Mouse (Mus musculus) embryonic facial prominence, embryonic 12.5 days (tissue): ENCODE measurements around the gene Lats2. TPM values are rescaled to one million over a fixed set of nuclear protein-coding genes. Genes with fewer than 3 reads are reported as not detected.

Experiments used
- ATAC-seq: fragments of 200-750 bp; cut with Nextera tagmentation; 2 replicates; pipeline ENCODE4 v1.8.0; 2017; ENCODE audit not compliant: insufficient number of reproducible peaks, insufficient read depth, low FRiP score, low TSS enrichment
- H3K27ac ChIP-seq: fragments of 300-500 bp; sonication (generic); 2 replicates; pipeline ENCODE4 v1.5.1; 2016; ENCODE audit warnings: mild to moderate bottlenecking
- H3K27me3 ChIP-seq: fragments of 300-500 bp; sonication (generic); 2 replicates; pipeline ENCODE4 v1.6.1; 2016; ENCODE audit warnings: mild to moderate bottlenecking, moderate library complexity
- H3K36me3 ChIP-seq: fragments of 300-500 bp; sonication (generic); 2 replicates; pipeline ENCODE4 v1.6.1; 2016; ENCODE audit warnings: mild to moderate bottlenecking
- H3K4me1 ChIP-seq: fragments of 300-500 bp; sonication (generic); 2 replicates; pipeline ENCODE4 v1.6.1; 2016
- H3K4me2 ChIP-seq: fragments of 300-500 bp; sonication (generic); replicated peaks from 2 replicates; pipeline ENCODE4 v1.6.1; 2016; ENCODE audit warnings: mild to moderate bottlenecking, moderate library complexity
- H3K4me3 ChIP-seq: fragments of 300-500 bp; sonication (generic); 2 replicates; pipeline ENCODE4 v1.5.1; 2016; ENCODE audit warnings: mild to moderate bottlenecking
- H3K9ac ChIP-seq: fragments of 300-500 bp; sonication (generic); 2 replicates; pipeline ENCODE4 v1.6.1; 2016; ENCODE audit warnings: mild to moderate bottlenecking, moderate library complexity
- H3K9me3 ChIP-seq: fragments of 300-500 bp; sonication (generic); 2 replicates; pipeline ENCODE4 v1.6.1; 2016; ENCODE audit warnings: mild to moderate bottlenecking, moderate library complexity
- WGBS: fragments of 180-500 bp; shearing (Covaris S2); methylation state at CpG from one replicate; pipeline ENCODE4 v1.1.7; 2016; 5-methylcytosine and 5-hydroxymethylcytosine counted together
- polyA plus RNA-seq: library from polyadenylated mRNA; unstranded; fragments of >200 nt; fragmentation: Nextera tagmentation; extraction: Ambion mirVana; gene quantifications from 2 replicates; pipeline ENCODE4 v1.2.1, GENCODE M21; 2016

Gene Lats2
- polyA plus RNA-seq, 1 experiment from 2014 or later = 26.3 TPM

- 0 out of 2 replicates have a peak, but pooled peaks have one; percentile 22 for ATAC-seq
- H3K9ac ChIP-seq = no peak overlapping the region
- WGBS = 37% methylated on average over 6 of the region's 6 CpGs
- 0 out of 2 replicates have a peak overlapping the region, but pooled peaks have one; percentile 50 for H3K27ac ChIP-seq
- no peak overlapping the region for H3K4me3 ChIP-seq
- H3K9me3 ChIP-seq = no peaks in the 10 kb centered on the region
- peaks cover 24% of the 10 kb centered on the region for H3K4me1 ChIP-seq
- H3K36me3 ChIP-seq = 0 out of 2 replicates have a peak, but pooled peaks cover 12% of the 10 kb centered on the region
- no peak overlapping the region for H3K4me2 ChIP-seq
- H3K27me3 ChIP-seq = no peaks in the 10 kb centered on the region
Measured at GRCm38 (mm10) chr14:57732668-57733293, 25.4 kb downstream of the Lats2 start.

DNA sequence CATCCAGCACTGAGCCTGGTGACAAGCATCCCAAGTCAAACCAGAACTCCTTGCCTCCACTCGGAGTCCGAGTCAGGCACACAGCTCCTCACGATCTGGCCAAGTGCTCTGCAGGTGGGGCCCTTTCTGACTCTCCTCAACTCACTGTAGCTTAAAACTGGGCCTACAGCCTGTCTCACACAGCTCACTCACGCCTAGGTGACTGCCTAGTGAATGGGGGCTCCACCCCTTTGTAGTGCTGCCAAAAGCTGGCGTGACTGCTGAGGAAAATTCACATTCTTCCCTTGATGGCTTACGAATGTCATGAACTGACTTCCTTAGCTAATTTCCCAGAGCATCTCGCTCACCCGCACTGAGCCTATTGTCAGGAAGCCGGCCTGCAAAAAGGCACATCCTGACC is 27.7 kb downstream of the Lats2 start:
- no peak overlapping the region for H3K27ac ChIP-seq
- no peaks in the 10 kb centered on the region for H3K27me3 ChIP-seq
- H3K9ac ChIP-seq = no peak overlapping the region
- H3K9me3 ChIP-seq = no peaks in the 10 kb centered on the region
- ATAC-seq = no peak
- 56% methylated on average over 9 of the region's 9 CpGs for WGBS
- H3K4me2 ChIP-seq = no peak overlapping the region
- no peak overlapping the region for H3K4me3 ChIP-seq
- peaks cover 26% of the 10 kb centered on the region for H3K36me3 ChIP-seq
- H3K4me1 ChIP-seq = peaks cover 20% of the 10 kb centered on the region

GRCm38 (mm10) chr14:57729975-57730499 is 28.2 kb downstream of the Lats2 start:
- H3K36me3 ChIP-seq = peaks cover 31% of the 10 kb centered on the region
- no peak for ATAC-seq
- H3K9me3 ChIP-seq = no peaks in the 10 kb centered on the region
- no peak overlapping the region for H3K9ac ChIP-seq
- no peak overlapping the region for H3K27ac ChIP-seq
- no peak overlapping the region for H3K4me2 ChIP-seq
- peaks cover 20% of the 10 kb centered on the region for H3K4me1 ChIP-seq
- H3K27me3 ChIP-seq = no peaks in the 10 kb centered on the region
- WGBS = 69% methylated on average over 5 of the region's 5 CpGs
- H3K4me3 ChIP-seq = no peak overlapping the region

DNA sequence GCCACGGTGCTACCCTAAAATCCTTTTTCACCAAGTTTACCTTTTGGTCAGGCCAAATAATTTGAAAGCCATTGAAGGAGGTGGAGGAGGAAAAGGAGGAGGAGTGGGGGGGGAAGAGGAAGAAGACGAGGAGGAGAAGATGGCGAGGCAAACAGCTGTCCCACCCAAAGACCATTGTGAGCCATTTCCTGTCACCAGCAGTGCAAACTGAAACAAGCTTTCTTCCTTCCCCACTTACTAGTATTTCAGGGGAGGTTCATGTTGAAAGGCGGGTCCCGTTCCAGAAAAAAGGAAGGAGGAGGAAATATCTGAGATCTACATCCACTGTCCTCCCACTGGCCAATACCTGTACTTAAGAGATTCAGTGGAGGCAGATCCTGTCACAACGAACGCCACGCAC is 28.8 kb downstream of the Lats2 start:
- Histone ChIP-seq H3K9me3 (no peaks in the 10 kb centered on the region), H3K27ac (no peak overlapping the region), H3K9ac (no peak overlapping the region), H3K4me3 (no peak overlapping the region), H3K27me3 (no peaks in the 10 kb centered on the region), H3K4me2 (no peak overlapping the region), H3K4me1 (peaks cover 20% of the 10 kb centered on the region), H3K36me3 (peaks cover 36% of the 10 kb centered on the region)
- no peak for ATAC-seq
- WGBS = 80% methylated on average over 8 of the region's 8 CpGs

DNA sequence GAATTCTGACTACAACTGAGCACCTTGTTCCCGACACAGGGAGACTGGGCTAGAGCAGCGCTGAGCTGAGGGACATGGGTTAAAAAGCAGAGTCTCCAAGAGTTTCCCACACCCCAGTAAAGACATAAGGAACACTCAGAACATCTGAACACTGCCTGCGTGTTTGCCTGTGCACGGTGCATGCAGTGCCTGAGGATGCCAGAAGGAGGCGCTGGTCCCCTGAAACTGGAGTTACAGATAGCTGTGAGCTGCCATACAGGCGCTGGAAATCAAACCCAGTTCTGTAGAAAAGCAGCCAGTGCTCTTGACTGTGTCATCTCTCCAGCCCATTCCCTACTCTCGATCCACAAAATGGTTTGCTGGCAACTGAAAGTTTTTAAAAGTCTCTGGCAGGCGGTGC is 32.0 kb downstream of the Lats2 start:
- no peak for ATAC-seq
- H3K27me3 ChIP-seq = no peaks in the 10 kb centered on the region
- H3K4me3 ChIP-seq = no peak overlapping the region
- peaks cover 46% of the 10 kb centered on the region for H3K36me3 ChIP-seq
- no peak overlapping the region for H3K9ac ChIP-seq
- 78% methylated on average over 8 of the region's 8 CpGs for WGBS
- H3K27ac ChIP-seq = no peak overlapping the region
- H3K4me2 ChIP-seq = no peak overlapping the region
- peaks cover 9% of the 10 kb centered on the region for H3K4me1 ChIP-seq
- no peaks in the 10 kb centered on the region for H3K9me3 ChIP-seq

DNA sequence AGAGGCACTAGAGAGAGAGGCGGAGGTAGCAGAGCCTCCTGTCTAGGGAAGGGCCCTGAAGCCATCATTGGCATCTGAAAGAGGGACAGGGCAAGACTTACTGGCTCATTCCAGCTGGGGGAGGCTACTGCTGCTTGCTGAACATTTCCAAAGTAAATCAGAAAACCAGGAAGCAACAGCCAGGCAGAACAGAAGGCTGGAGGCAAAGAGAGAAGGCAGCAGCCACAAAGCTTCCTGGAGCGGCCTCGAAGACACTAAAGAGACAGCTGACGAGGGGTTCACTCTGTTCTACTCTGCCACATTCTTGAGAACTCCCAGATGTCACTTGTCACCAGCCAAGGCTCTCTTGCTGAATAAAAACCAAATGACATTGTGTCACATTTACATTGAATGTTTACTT is 33.7 kb downstream of the Lats2 start:
- H3K4me2 ChIP-seq = no peak overlapping the region
- H3K4me1 ChIP-seq = no peaks in the 10 kb centered on the region
- H3K4me3 ChIP-seq = no peak overlapping the region
- ATAC-seq = no peak
- no peak overlapping the region for H3K27ac ChIP-seq
- no peak overlapping the region for H3K9ac ChIP-seq
- no peaks in the 10 kb centered on the region for H3K27me3 ChIP-seq
- no peaks in the 10 kb centered on the region for H3K9me3 ChIP-seq
- 74% methylated on average over 4 of the region's 4 CpGs for WGBS
- H3K36me3 ChIP-seq = peaks cover 39% of the 10 kb centered on the region

DNA sequence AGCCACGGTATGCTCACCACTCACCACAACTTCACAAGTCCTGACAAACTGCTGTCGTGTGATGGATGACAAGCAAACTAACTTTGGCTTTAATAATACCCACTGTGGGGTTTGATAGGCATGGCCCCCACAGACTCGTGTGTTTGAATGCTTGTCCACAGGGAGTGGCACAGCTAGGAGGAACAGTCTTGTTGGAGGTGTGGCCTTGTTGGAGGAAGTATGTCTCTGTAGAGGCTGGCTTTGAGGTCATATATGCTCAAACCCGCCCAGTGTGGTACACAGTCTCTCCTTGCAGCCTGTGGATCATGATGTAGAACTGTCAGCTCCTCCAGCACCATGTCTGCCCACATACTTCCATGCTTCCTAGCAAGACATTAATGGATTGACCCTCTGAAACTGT is 39.9 kb downstream of the Lats2 start:
- H3K4me3 ChIP-seq = no peak overlapping the region
- no peaks in the 10 kb centered on the region for H3K27me3 ChIP-seq
- no peaks in the 10 kb centered on the region for H3K9me3 ChIP-seq
- H3K27ac ChIP-seq = no peak overlapping the region
- ATAC-seq = no peak
- peaks cover 35% of the 10 kb centered on the region for H3K36me3 ChIP-seq
- H3K9ac ChIP-seq = no peak overlapping the region
- WGBS = 87% methylated on average over 4 of the region's 4 CpGs
- no peaks in the 10 kb centered on the region for H3K4me1 ChIP-seq
- H3K4me2 ChIP-seq = no peak overlapping the region

- Histone ChIP-seq H3K27me3 (no peaks in the 10 kb centered on the region), H3K4me2 (no peak overlapping the region), H3K27ac (no peak overlapping the region), H3K36me3 (peaks cover 27% of the 10 kb centered on the region), H3K9ac (no peak overlapping the region), H3K4me1 (no peaks in the 10 kb centered on the region), H3K4me3 (no peak overlapping the region), H3K9me3 (no peaks in the 10 kb centered on the region)
- 93% methylated on average over 4 of the region's 4 CpGs for WGBS
- ATAC-seq = no peak
Measured at GRCm38 (mm10) chr14:57716601-57717245, 41.5 kb downstream of the Lats2 start.

DNA sequence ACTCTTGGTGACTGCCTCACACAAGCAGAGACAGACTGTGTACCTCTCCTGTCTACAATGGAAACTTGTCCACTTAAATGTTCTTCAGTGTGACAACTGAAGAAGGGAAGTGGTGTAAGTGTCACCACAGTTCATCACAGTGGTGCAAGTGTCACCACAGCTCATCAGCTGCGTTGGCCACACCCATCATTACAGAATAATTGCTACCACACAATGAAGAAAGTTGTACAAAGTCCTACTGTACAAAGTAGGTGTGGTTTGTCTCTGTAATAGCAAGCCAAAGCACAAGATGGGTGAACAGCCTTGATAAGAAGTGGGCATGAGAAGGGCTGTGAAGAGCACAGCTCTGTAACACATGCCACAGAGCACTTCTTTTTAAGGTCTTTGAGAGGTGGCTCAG is 45.3 kb downstream of the Lats2 start:
- Histone ChIP-seq H3K4me1 (peaks cover under 1% of the 10 kb centered on the region; the same call in 1 of the 2 replicates), H3K27ac (no peak overlapping the region), H3K36me3 (peaks cover 20% of the 10 kb centered on the region), H3K27me3 (no peaks in the 10 kb centered on the region), H3K4me2 (no peak overlapping the region), H3K9me3 (no peaks in the 10 kb centered on the region), H3K4me3 (no peak overlapping the region), H3K9ac (no peak overlapping the region)
- ATAC-seq = no peak
- WGBS = 96% methylated on average over 1 of the region's 1 CpGs

DNA sequence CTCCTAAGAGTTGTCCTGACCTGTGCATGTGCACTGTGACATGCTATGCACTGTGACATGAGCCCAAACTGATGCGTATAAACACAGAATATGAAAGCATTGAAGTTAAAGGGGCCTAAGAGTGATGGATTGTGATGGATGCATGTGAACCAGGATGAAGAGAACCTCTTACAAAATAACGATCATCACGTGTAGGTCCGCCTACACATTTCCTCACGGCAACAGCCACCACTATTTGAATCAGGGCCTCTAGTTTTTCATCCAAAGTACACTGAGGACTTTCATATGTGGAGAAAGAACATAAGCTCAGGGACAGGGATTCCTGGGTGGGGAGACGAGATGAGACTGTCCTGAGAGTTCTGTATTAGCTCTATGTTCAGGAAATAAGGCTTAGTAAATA is 47.1 kb downstream of the Lats2 start:
- no peak overlapping the region for H3K27ac ChIP-seq
- H3K36me3 ChIP-seq = peaks cover 10% of the 10 kb centered on the region; the same call in 1 of the 2 replicates
- no peaks in the 10 kb centered on the region for H3K9me3 ChIP-seq
- no peaks in the 10 kb centered on the region for H3K27me3 ChIP-seq
- no peak for ATAC-seq
- WGBS = 81% methylated on average over 6 of the region's 6 CpGs
- no peak overlapping the region for H3K4me3 ChIP-seq
- no peak overlapping the region for H3K4me2 ChIP-seq
- peaks cover 12% of the 10 kb centered on the region for H3K4me1 ChIP-seq
- H3K9ac ChIP-seq = no peak overlapping the region

GRCm38 (mm10) chr14:57709171-57709570 is 49.0 kb downstream of the Lats2 start:
- no peak overlapping the region for H3K4me3 ChIP-seq
- WGBS = 66% methylated on average over 10 of the region's 10 CpGs
- no peak overlapping the region for H3K9ac ChIP-seq
- H3K4me2 ChIP-seq = no peak overlapping the region
- H3K36me3 ChIP-seq = peaks cover 20% of the 10 kb centered on the region
- ATAC-seq = no peak
- H3K9me3 ChIP-seq = no peaks in the 10 kb centered on the region
- H3K27me3 ChIP-seq = no peaks in the 10 kb centered on the region
- H3K27ac ChIP-seq = no peak overlapping the region
- H3K4me1 ChIP-seq = peaks cover 12% of the 10 kb centered on the region

GRCm38 (mm10) chr14:57708580-57708979 is 49.6 kb downstream of the Lats2 start:
- no peak for ATAC-seq
- Histone ChIP-seq H3K4me2 (no peak overlapping the region), H3K4me3 (no peak overlapping the region), H3K36me3 (peaks cover 21% of the 10 kb centered on the region), H3K4me1 (peaks cover 12% of the 10 kb centered on the region), H3K27me3 (no peaks in the 10 kb centered on the region), H3K27ac (no peak overlapping the region), H3K9me3 (no peaks in the 10 kb centered on the region), H3K9ac (no peak overlapping the region)
- 87% methylated on average over 7 of the region's 7 CpGs for WGBS
